ENCODE assay signal across 19 mouse cellular contexts in the genomic region with DNA sequence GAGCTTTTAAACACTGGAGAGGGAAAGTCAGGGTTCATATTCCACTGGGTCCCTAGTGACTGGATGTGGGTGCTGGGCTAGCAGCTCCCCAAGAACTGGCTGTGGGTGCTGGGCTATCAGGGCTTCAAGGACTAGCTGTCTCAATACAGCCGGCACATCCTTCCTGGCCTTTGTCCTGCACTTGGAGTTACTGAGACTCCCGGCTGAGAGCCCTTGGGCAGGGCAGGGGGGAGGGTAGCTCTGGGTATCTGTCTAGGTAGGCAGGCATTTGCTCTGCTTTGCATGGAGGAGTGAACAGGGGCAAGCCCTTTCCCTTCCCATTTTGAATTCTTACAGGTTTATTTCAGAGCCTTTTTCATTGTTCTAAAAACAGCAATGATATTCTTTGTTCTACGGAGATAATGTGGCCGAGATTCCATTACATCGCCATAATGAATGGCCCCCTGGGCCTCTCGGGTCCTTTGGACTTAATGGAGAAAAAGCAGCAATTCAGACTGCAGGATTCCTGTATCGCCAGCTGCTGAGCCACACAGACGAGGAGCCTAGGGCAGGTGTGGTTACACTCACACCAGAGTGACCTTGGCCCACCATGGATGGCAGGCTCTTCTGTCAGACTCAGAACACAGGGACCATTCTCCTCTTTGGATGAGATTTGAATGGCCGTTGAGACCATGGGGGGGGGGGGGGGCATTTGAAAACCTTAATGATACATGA.
DNase-seq lines count a peak whose midpoint lies in the region; ATAC-seq and TF ChIP-seq lines count a peak whose summit lies in the region.
"Had no signal": no experiment of that assay in that cellular context is flagged by ENCODE, and none has a peak within 500 bp of the region (broad histone marks: within the 10 kb centered on the region; RNA-seq: fewer than 3 reads in every experiment).

No protein-coding gene starts in this region.

- no peak for DNase-seq in forebrain, postnatal 0 days
- peak; percentile 44 for DNase-seq in neural tube, embryonic 11.5 days (ENCODE audit: low spot score)
- no peak for DNase-seq in neural tube, embryonic 10.5 days (ENCODE audit: extremely low spot score, low spot score)
- DNase-seq in lung, postnatal 25 days (ENCODE audit: low spot score), result no peak
- no peak for DNase-seq in gastrocnemius, postnatal 14 days
- DNase-seq: adrenal gland, adult 8-10 months; cerebellum, adult 18-20 months; heart, postnatal 4 days; kidney, adult 2 months; lung, postnatal 10 days; right cerebral cortex, postnatal 25 days had no signal

- intact Hi-C loops in gastrocnemius, postnatal 14 days (cut with DNase I; ENCODE audit: low total_unique reads), result no loop called here

- H3K4me2 ChIP-seq in forebrain, embryonic 12.5 days, result 0 out of 2 replicates have a peak overlapping the region, but pooled peaks have one; percentile 19
- H3K4me2 ChIP-seq in forebrain, postnatal 0 days (ENCODE audit: low read depth), result no peak overlapping the region
- no peak overlapping the region for H3K4me2 ChIP-seq in neural tube, embryonic 11.5 days (ENCODE audit: low read depth)
- H3K4me2 ChIP-seq in hindbrain, embryonic 13.5 days, result no peak overlapping the region
- no peak overlapping the region for H3K4me2 ChIP-seq in neural tube, embryonic 13.5 days
- H3K4me2 ChIP-seq: embryonic facial prominence, embryonic 15.5 days; heart, embryonic 12.5 days had no signal

- no peak for ATAC-seq in forebrain, embryonic 12.5 days (ENCODE audit: low FRiP score)
- ATAC-seq in forebrain, postnatal 0 days, result no peak
- ATAC-seq in neural tube, embryonic 11.5 days (ENCODE audit: insufficient read depth, low FRiP score, low TSS enrichment), result 0 out of 2 replicates have a peak, but pooled peaks have one; percentile 22
- ATAC-seq in hindbrain, embryonic 13.5 days (ENCODE audit: low FRiP score), result no peak
- ATAC-seq in neural tube, embryonic 13.5 days (ENCODE audit: low read depth), result no peak

- no peaks in the 10 kb centered on the region for H3K27me3 ChIP-seq in forebrain, embryonic 12.5 days
- no peaks in the 10 kb centered on the region for H3K27me3 ChIP-seq in forebrain, postnatal 0 days (ENCODE audit: insufficient read depth, low read length)
- H3K27me3 ChIP-seq in neural tube, embryonic 11.5 days (ENCODE audit: control insufficient read depth, insufficient read depth, low read length), result no peaks in the 10 kb centered on the region
- peaks cover 4% of the 10 kb centered on the region; the same call in 1 of the 2 replicates for H3K27me3 ChIP-seq in hindbrain, embryonic 13.5 days
- H3K27me3 ChIP-seq in neural tube, embryonic 13.5 days, result no peaks in the 10 kb centered on the region

- H3K4me3 ChIP-seq in forebrain, embryonic 12.5 days (replicated peaks), result no peak overlapping the region
- no peak overlapping the region for H3K4me3 ChIP-seq in forebrain, postnatal 0 days (ENCODE audit: low read depth, low read length)
- no peak overlapping the region for H3K4me3 ChIP-seq in neural tube, embryonic 11.5 days (ENCODE audit: low read depth, low read length)
- no peak overlapping the region for H3K4me3 ChIP-seq in hindbrain, embryonic 13.5 days
- no peak overlapping the region for H3K4me3 ChIP-seq in neural tube, embryonic 13.5 days
- H3K4me3 ChIP-seq: embryonic facial prominence, embryonic 15.5 days; heart, embryonic 12.5 days; layer of hippocampus, adult 2 months had no signal

- no peak for TF ChIP-seq CTCF in forebrain, postnatal 0 days (IDR thresholded peaks at IDR 0.05; ENCODE audit: low read depth)

- H3K27ac ChIP-seq in forebrain, embryonic 12.5 days, result peak overlapping the region; percentile 68
- no peak overlapping the region for H3K27ac ChIP-seq in forebrain, postnatal 0 days (ENCODE audit: low read depth, low read length)
- H3K27ac ChIP-seq in neural tube, embryonic 11.5 days (ENCODE audit: low read depth, low read length), result no peak overlapping the region; the same call in 1 of the 2 replicates
- H3K27ac ChIP-seq in hindbrain, embryonic 13.5 days, result peak overlapping the region; percentile 68
- H3K27ac ChIP-seq in neural tube, embryonic 13.5 days (replicated peaks), result peak overlapping the region; percentile 35
- H3K27ac ChIP-seq: embryonic facial prominence, embryonic 15.5 days; layer of hippocampus, adult 2 months; liver, embryonic 14.5 days had no signal

- no peaks in the 10 kb centered on the region for H3K36me3 ChIP-seq in forebrain, embryonic 12.5 days (replicated peaks)
- H3K36me3 ChIP-seq in forebrain, postnatal 0 days (ENCODE audit: insufficient read depth), result no peaks in the 10 kb centered on the region
- no peaks in the 10 kb centered on the region for H3K36me3 ChIP-seq in neural tube, embryonic 11.5 days (ENCODE audit: control insufficient read depth, insufficient read depth, low read length)
- no peaks in the 10 kb centered on the region for H3K36me3 ChIP-seq in hindbrain, embryonic 13.5 days
- no peaks in the 10 kb centered on the region for H3K36me3 ChIP-seq in neural tube, embryonic 13.5 days
- H3K36me3 ChIP-seq: embryonic facial prominence, embryonic 15.5 days; G1E; heart, embryonic 12.5 days had no signal

- peaks cover 51% of the 10 kb centered on the region for H3K4me1 ChIP-seq in forebrain, embryonic 12.5 days
- H3K4me1 ChIP-seq in forebrain, postnatal 0 days (ENCODE audit: insufficient read depth), result no peaks in the 10 kb centered on the region
- peaks cover 26% of the 10 kb centered on the region for H3K4me1 ChIP-seq in neural tube, embryonic 11.5 days (ENCODE audit: control insufficient read depth, insufficient read depth, low read length)
- peaks cover 48% of the 10 kb centered on the region for H3K4me1 ChIP-seq in hindbrain, embryonic 13.5 days (replicated peaks)
- H3K4me1 ChIP-seq in neural tube, embryonic 13.5 days (replicated peaks), result peaks cover 46% of the 10 kb centered on the region
- H3K4me1 ChIP-seq: heart, embryonic 12.5 days had no signal

- 5% methylated on average over 9 of the region's 9 CpGs for WGBS in forebrain, embryonic 12.5 days
- whole genome bisulfite sequencing in forebrain, postnatal 0 days, result 15% methylated on average over 9 of the region's 9 CpGs
- WGBS in neural tube, embryonic 11.5 days, result 14% methylated on average over 9 of the region's 9 CpGs
- 10% methylated on average over 9 of the region's 9 CpGs for WGBS in hindbrain, embryonic 13.5 days
- 4% methylated on average over 9 of the region's 9 CpGs for WGBS in neural tube, embryonic 13.5 days

- H3K9ac ChIP-seq in forebrain, embryonic 12.5 days, result no peak overlapping the region; the same call in 1 of the 2 replicates
- H3K9ac ChIP-seq in forebrain, postnatal 0 days, result no peak overlapping the region
- peak overlapping the region; percentile 33; the same call in 1 of the 2 replicates for H3K9ac ChIP-seq in neural tube, embryonic 11.5 days (ENCODE audit: low read length)
- peak overlapping the region; percentile 55; the same call in 1 of the 2 replicates for H3K9ac ChIP-seq in hindbrain, embryonic 13.5 days
- H3K9ac ChIP-seq in neural tube, embryonic 13.5 days, result 0 out of 2 replicates have a peak overlapping the region, but pooled peaks have one; percentile 34
- H3K9ac ChIP-seq: embryonic facial prominence, embryonic 15.5 days; heart, embryonic 12.5 days; liver, embryonic 14.5 days had no signal

- no peaks in the 10 kb centered on the region for H3K9me3 ChIP-seq in forebrain, embryonic 12.5 days
- H3K9me3 ChIP-seq in forebrain, postnatal 0 days (ENCODE audit: low read length), result no peaks in the 10 kb centered on the region
- H3K9me3 ChIP-seq in neural tube, embryonic 11.5 days (ENCODE audit: control insufficient read depth, low read length), result no peaks in the 10 kb centered on the region
- no peaks in the 10 kb centered on the region for H3K9me3 ChIP-seq in hindbrain, embryonic 13.5 days
- H3K9me3 ChIP-seq in neural tube, embryonic 13.5 days, result no peaks in the 10 kb centered on the region
- H3K9me3 ChIP-seq: embryonic facial prominence, embryonic 15.5 days; heart, embryonic 12.5 days had no signal

Comparison
In these comparisons a context has a peak if more than half of its experiments do, and no peak if none do; other contexts are left out.
1. H3K27ac ChIP-seq: peak in forebrain, embryonic 12.5 days (single experiment), hindbrain, embryonic 13.5 days (single experiment) and neural tube, embryonic 13.5 days (single experiment); none in forebrain, postnatal 0 days (single experiment) and neural tube, embryonic 11.5 days (single experiment).
2. H3K9ac ChIP-seq: peak in neural tube, embryonic 11.5 days (single experiment), hindbrain, embryonic 13.5 days (single experiment) and neural tube, embryonic 13.5 days (single experiment); none in forebrain, embryonic 12.5 days (single experiment) and forebrain, postnatal 0 days (single experiment).